Mouse (Mus musculus) ES-E14 (cell line): ENCODE results near the gene Arhgef40. TPM values are rescaled to one million over a fixed set of nuclear protein-coding genes. Genes with fewer than 3 reads are reported as not detected.

ENCODE experiments used
- DNase-seq: peaks from one replicate; pipeline ENCODE4 v3.0.0-alpha.2; 2013; ENCODE audit warnings: low read depth, low spot score
- H3K27ac ChIP-seq: 2 replicates; pipeline ENCODE4 v1.5.1; 2012; ENCODE audit warnings: low read depth, mild to moderate bottlenecking, low read length, moderate library complexity, mixed read lengths; ENCODE audit not compliant: poor library complexity, insufficient read depth, severe bottlenecking
- H3K36me3 ChIP-seq: 2 replicates; pipeline ENCODE4 v1.6.1; 2012; ENCODE audit warnings: mild to moderate bottlenecking, low read length, moderate library complexity, mixed read lengths; ENCODE audit not compliant: control insufficient read depth, poor library complexity, insufficient read depth, severe bottlenecking
- H3K4me1 ChIP-seq, 2 experiments: fragments of 150-350 bp in 1 of 2; sonication (generic) in 1 of 2; 2 replicates each; pipeline ENCODE4 v1.6.1; 2012; ENCODE audit warnings: low read length in 2 of 2, mild to moderate bottlenecking in 1 of 2, mixed read lengths in 1 of 2; ENCODE audit not compliant: control insufficient read depth in 2 of 2, insufficient read depth in 2 of 2, poor library complexity in 1 of 2
- H3K4me3 ChIP-seq, 2 experiments: fragments of 150-350 bp in 1 of 2; sonication (generic) in 1 of 2; 2 replicates each; pipeline ENCODE4 v1.5.1; 2012; ENCODE audit warnings: low read length in 2 of 2, low read depth in 1 of 2, mild to moderate bottlenecking in 1 of 2, mixed read lengths in 1 of 2; ENCODE audit not compliant: insufficient read depth in 1 of 2, poor library complexity in 1 of 2, severe bottlenecking in 1 of 2
- H3K9ac ChIP-seq: 2 replicates; pipeline ENCODE4 v1.6.1; 2012; ENCODE audit warnings: low read depth, mild to moderate bottlenecking, low read length, mixed read lengths; ENCODE audit not compliant: poor library complexity, insufficient read depth, severe bottlenecking
- H3K9me3 ChIP-seq: fragments of 150-350 bp; sonication (generic); 2 replicates; pipeline ENCODE4 v1.6.1; 2012; ENCODE audit warnings: low read depth, mild to moderate bottlenecking, low read length; ENCODE audit not compliant: control insufficient read depth, insufficient read depth
- CHD2 ChIP-seq: IDR thresholded peaks from 2 replicates; pipeline ENCODE4 v1.6.1; 2014; ENCODE audit warnings: mild to moderate bottlenecking, low read depth, low read length, inconsistent platforms
- HCFC1 ChIP-seq: IDR thresholded peaks from 2 replicates; pipeline ENCODE4 v1.6.1; 2012; ENCODE audit warnings: low read length, inconsistent platforms, borderline replicate concordance; ENCODE audit not compliant: insufficient read depth
- MAFK ChIP-seq: IDR thresholded peaks from 2 replicates; pipeline ENCODE4 v1.6.1; 2014; ENCODE audit warnings: mild to moderate bottlenecking, low read depth, low read length, inconsistent platforms; ENCODE audit not compliant: insufficient read depth
- ZC3H11A ChIP-seq: IDR thresholded peaks from 2 replicates; pipeline ENCODE4 v1.6.1; 2012; ENCODE audit warnings: low read depth, mild to moderate bottlenecking, inconsistent platforms, low read length, borderline replicate concordance
- ZNF384 ChIP-seq: IDR thresholded peaks from 2 replicates; pipeline ENCODE4 v1.6.1; 2012; ENCODE audit warnings: low read depth, low read length, inconsistent platforms
- in situ Hi-C, 2 experiments: fragments of 600-800 bp; cut with MboI; formaldehyde crosslinking; loops; one replicate each; pipeline ENCODE4 v1.15.1; 2025; ENCODE audit warnings: low sequenced_read_pairs in 2 of 2, inconsistent platforms in 1 of 2; ENCODE audit not compliant: unreplicated experiment in 2 of 2
- total RNA-seq: library from RNA; depleted of rRNA; stranded (reverse); fragments of 300-350 nt; gene quantifications from 2 replicates; pipeline ENCODE4 v1.2.3, GENCODE M21; 2012

Arhgef40 gene
- total RNA-seq, 1 experiment: 10.1 TPM

DNA sequence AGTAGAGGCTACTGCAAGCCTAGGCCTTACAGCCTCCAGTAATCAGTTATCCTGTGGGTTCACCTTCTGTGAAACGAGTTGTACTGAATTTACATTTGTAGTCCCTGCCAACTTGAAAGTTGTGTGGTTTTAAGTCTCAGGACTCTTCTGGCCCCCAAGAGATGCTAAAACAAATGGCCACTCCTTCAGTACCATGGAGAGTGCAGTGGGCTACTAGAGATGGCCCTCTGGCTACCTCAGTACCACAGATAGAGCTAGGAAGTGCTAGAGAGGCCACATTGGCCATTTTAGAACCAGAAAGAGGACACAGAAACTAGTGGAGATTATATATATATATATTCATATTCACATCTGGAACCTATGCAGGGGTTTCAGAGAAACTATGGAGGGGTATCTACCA, 27.2 kb downstream of the Arhgef40 start:
- Histone ChIP-seq H3K9ac (no peak overlapping the region), H3K9me3 (no peaks in the 10 kb centered on the region), H3K4me3 (no peak overlapping the region), H3K36me3 (peaks cover 22% of the 10 kb centered on the region), H3K4me1 (peaks cover 12 to 14% of the 10 kb centered on the region in 2 experiments), H3K27ac (no peak overlapping the region; the same call in 1 of the 2 replicates)
- DNase-seq: no peak
- TF ChIP-seq MAFK (no peak), CHD2 (no peak), ZNF384 (no peak), ZC3H11A (no peak), HCFC1 (no peak)
- in situ Hi-C loops: loop anchor here in 1 of 2 experiments (25.0 kb wide), 1 partner anchor 99 kb away; the partner anchor contains the start of genes Ndrg2, Rnase13 and Tppp2

GRCm38 (mm10) chr14:52012085-52012484, 27.6 kb downstream of the Arhgef40 start:
- no peak overlapping the region for H3K4me3 ChIP-seq
- H3K36me3 ChIP-seq: peaks cover 19% of the 10 kb centered on the region
- TF ChIP-seq MAFK (no peak), ZC3H11A (no peak), CHD2 (no peak), HCFC1 (no peak), ZNF384 (no peak)
- no peak overlapping the region for H3K27ac ChIP-seq
- H3K4me1 ChIP-seq: peaks cover 12 to 14% of the 10 kb centered on the region in 2 experiments
- in situ Hi-C loops: loop anchor here in 1 of 2 experiments (25.0 kb wide), 1 partner anchor 100 kb away; the partner anchor contains the start of genes Ndrg2, Rnase13 and Tppp2
- no peaks in the 10 kb centered on the region for H3K9me3 ChIP-seq
- H3K9ac ChIP-seq: no peak overlapping the region; the same call in 1 of the 2 replicates
- no peak for DNase-seq

GRCm38 (mm10) chr14:52012553-52012952, 28.0 kb downstream of the Arhgef40 start:
- in situ Hi-C loops: loop anchor here in 1 of 2 experiments (25.0 kb wide), 1 partner anchor 100 kb away; the partner anchor contains the start of genes Ndrg2, Rnase13 and Tppp2
- no peak overlapping the region; the same call in 1 of the 2 replicates for H3K27ac ChIP-seq
- no peak overlapping the region for H3K4me3 ChIP-seq
- peaks cover 15% of the 10 kb centered on the region for H3K36me3 ChIP-seq
- H3K9me3 ChIP-seq: no peaks in the 10 kb centered on the region
- no peak for DNase-seq
- peaks cover 11 to 12% of the 10 kb centered on the region in 2 experiments for H3K4me1 ChIP-seq
- H3K9ac ChIP-seq: no peak overlapping the region; the same call in 1 of the 2 replicates
- TF ChIP-seq CHD2: no peak
- no peak for TF ChIP-seq HCFC1
- no peak for TF ChIP-seq MAFK

DNA sequence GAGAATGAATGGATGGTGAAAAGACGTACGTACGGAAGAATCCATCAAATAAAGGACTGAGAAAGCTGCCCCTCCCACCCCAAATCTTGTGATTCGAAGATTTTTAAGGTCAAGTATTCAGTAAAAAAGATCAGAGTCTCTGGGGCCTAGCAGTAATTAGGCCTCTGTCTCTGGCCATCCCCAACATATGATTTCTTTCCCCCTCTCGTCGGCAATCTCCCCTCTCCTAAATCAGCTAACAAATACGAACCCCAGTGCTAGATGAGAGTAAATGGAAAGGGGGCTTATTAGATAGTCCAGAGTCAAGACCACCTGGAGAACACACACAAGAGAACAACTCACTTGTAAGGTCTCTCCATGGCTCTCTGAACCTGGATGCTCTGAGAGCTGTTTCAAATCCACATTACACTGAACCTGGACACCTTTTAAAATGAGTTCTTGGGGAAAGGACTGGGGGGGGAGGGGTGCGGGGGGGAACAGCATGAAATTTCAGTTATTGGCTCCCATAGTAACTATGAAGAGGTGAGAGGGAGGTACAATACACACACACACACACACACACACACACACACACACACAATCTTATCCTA, 28.6 kb downstream of the Arhgef40 start:
- Histone ChIP-seq H3K4me3 (peak overlapping the region; percentile 45 to 89), H3K36me3 (peaks cover 14% of the 10 kb centered on the region), H3K9ac (peak overlapping the region; percentile 65; the same call in 1 of the 2 replicates), H3K9me3 (no peaks in the 10 kb centered on the region), H3K4me1 (peaks cover 11 to 12% of the 10 kb centered on the region in 2 experiments), H3K27ac (peak overlapping the region; percentile 98; the same call in 1 of the 2 replicates)
- no peak for DNase-seq
- no peak for TF ChIP-seq ZC3H11A
- TF ChIP-seq MAFK: no peak
- no peak for TF ChIP-seq CHD2
- no peak for TF ChIP-seq ZNF384
- no peak for TF ChIP-seq HCFC1
- in situ Hi-C loops: loop anchor here in 1 of 2 experiments (25.0 kb wide), 1 partner anchor 101 kb away; the partner anchor contains the start of genes Ndrg2, Rnase13 and Tppp2
